Mouse (Mus musculus) heart, adult 2 months (tissue): ENCODE results near the gene Pnmt.
A peak's percentile ranks its signal among the peaks of the same experiment; 100 is the strongest.

Source experiments
- CTCF ChIP-seq: fragments of 200-600 bp; IDR thresholded peaks from 2 replicates; pipeline ENCODE4 v1.8.1; 2022; ENCODE audit warnings: antibody characterized with exemption, mild to moderate bottlenecking, moderate library complexity
- EP300 ChIP-seq: fragments of 200-500 bp; IDR thresholded peaks from 2 replicates; pipeline ENCODE4 v1.6.1; 2011; ENCODE audit warnings: low read depth, low read length, control low read depth; ENCODE audit not compliant: insufficient read depth
- POLR2A ChIP-seq: fragments of 200-500 bp; IDR thresholded peaks from 2 replicates; pipeline ENCODE4 v1.6.1; 2011; ENCODE audit warnings: mild to moderate bottlenecking, low read depth, low read length, control low read depth; ENCODE audit not compliant: insufficient read depth

GRCm38 (mm10) chr11:98412273-98412796 is 26.1 kb downstream of the Pnmt start, which contains the start of gene Erbb2:
- TF ChIP-seq CTCF: peak; percentile 19
- TF ChIP-seq POLR2A: peak; percentile 81
- TF ChIP-seq EP300: no peak
